Mouse (Mus musculus) embryonic facial prominence, embryonic 15.5 days (tissue): ENCODE data around the gene Lrrk1. TPM values are rescaled to one million over a fixed set of nuclear protein-coding genes. Genes with fewer than 3 reads are reported as not detected.

Source experiments
- ATAC-seq: fragments of 200-750 bp; cut with Nextera tagmentation; 2 replicates; pipeline ENCODE4 v1.8.0; 2017; ENCODE audit warnings: low read depth, moderate TSS enrichment; ENCODE audit not compliant: insufficient number of reproducible peaks, low FRiP score, low TSS enrichment
- H3K27ac ChIP-seq: fragments of 300-500 bp; sonication (generic); replicated peaks from 2 replicates; pipeline ENCODE4 v1.5.1; 2015; ENCODE audit warnings: mild to moderate bottlenecking, inconsistent platforms
- H3K27me3 ChIP-seq: fragments of 300-500 bp; sonication (generic); 2 replicates; pipeline ENCODE4 v1.6.1; 2015; ENCODE audit warnings: inconsistent platforms
- H3K36me3 ChIP-seq: fragments of 300-500 bp; sonication (generic); 2 replicates; pipeline ENCODE4 v1.6.1; 2015; ENCODE audit warnings: mild to moderate bottlenecking, inconsistent platforms
- H3K4me1 ChIP-seq: fragments of 300-500 bp; sonication (generic); 2 replicates; pipeline ENCODE4 v1.6.1; 2015; ENCODE audit warnings: inconsistent platforms
- H3K4me2 ChIP-seq: fragments of 300-500 bp; sonication (generic); replicated peaks from 2 replicates; pipeline ENCODE4 v1.6.1; 2015; ENCODE audit warnings: mild to moderate bottlenecking, inconsistent platforms
- H3K4me3 ChIP-seq: fragments of 300-500 bp; sonication (generic); replicated peaks from 2 replicates; pipeline ENCODE4 v1.5.1; 2015; ENCODE audit warnings: mild to moderate bottlenecking, inconsistent platforms
- H3K9ac ChIP-seq: fragments of 300-500 bp; sonication (generic); 2 replicates; pipeline ENCODE4 v1.6.1; 2015; ENCODE audit warnings: inconsistent platforms
- H3K9me3 ChIP-seq: fragments of 300-500 bp; sonication (generic); replicated peaks from 2 replicates; pipeline ENCODE4 v1.6.1; 2016; ENCODE audit warnings: inconsistent platforms
- WGBS: fragments of 180-500 bp; shearing (Covaris S2); methylation state at CpG from one replicate; pipeline ENCODE4 v1.1.7; 2015; 5-methylcytosine and 5-hydroxymethylcytosine counted together
- polyA plus RNA-seq: library from polyadenylated mRNA; unstranded; fragments of >200 nt; fragmentation: Nextera tagmentation; extraction: Ambion mirVana; gene quantifications from 2 replicates; pipeline ENCODE4 v1.2.1, GENCODE M21; 2015

The Lrrk1 gene
- polyA plus RNA-seq, 1 experiment from 2014 or later = 16.9 TPM

DNA sequence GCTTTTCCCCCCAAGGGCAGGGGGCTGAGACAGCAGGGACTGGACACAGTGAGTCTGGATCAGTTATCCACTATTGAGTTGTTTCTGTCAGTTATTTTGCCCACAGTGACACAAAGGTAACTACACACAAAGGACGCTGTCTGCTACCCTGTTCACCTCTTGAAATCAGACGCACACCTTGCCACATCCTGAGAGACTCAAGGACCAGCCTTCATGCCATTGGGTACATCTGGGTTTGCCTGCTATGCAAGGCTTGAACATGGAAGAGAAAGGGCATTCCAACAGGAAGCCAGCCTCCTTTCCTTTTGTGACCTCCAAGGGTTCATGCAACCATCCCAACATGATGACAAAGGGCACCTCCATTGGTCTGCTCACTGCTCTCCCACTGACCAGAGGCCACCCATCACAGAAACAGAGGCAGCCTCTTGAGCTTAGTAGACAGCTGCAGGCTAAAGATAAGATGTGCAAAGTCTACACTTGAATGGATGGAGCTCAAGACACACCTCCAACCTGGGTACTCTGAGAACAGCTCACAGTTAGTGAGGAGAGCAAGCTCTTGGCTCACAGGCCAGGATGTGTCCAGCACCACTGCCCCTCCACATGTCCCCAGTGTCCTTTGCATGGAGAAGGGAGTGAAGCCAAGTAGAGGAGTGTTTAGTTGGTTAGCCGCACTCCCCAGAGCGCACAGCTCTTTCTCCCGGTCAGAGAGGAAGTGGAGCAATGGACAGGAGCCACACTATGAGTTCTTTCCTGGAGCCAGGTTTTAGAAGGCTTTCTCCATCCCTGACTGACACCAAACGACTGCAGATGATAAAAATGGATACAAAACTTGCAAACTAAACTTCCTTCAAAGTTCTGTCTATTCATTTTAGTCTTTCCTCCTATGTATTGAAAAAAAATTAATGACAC lies 121.0 kb downstream of the Lrrk1 start:
- Histone ChIP-seq H3K27me3 (no peaks in the 10 kb centered on the region), H3K4me3 (no peak overlapping the region), H3K36me3 (peaks cover 31% of the 10 kb centered on the region), H3K9me3 (no peaks in the 10 kb centered on the region), H3K9ac (no peak overlapping the region), H3K27ac (no peak overlapping the region), H3K4me1 (no peaks in the 10 kb centered on the region), H3K4me2 (no peak overlapping the region)
- ATAC-seq = no peak
- 84% methylated on average over 6 of the region's 6 CpGs for WGBS

DNA sequence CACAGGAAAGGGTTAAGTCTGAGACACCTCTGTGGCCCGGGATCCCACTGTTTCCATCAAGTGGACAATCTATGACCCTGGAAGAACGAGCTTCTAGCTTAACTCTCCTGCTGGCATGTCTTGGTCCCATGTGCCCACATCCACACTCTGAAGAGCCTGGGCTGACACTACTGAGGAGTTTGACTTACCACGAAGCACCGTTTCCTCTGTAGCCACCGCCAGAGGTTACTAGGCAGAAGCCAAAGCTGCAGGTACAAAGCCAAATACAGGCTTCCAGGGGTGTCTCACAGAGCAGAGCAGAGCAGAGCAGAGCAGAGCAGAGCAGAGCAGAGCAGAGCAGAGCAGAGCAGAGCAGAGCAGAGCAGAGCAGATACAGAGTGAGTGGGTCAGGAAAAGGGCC lies 124.7 kb downstream of the Lrrk1 start:
- Histone ChIP-seq H3K9me3 (no peaks in the 10 kb centered on the region), H3K27ac (no peak overlapping the region), H3K4me3 (no peak overlapping the region), H3K9ac (no peak overlapping the region), H3K27me3 (no peaks in the 10 kb centered on the region), H3K36me3 (peaks cover 21% of the 10 kb centered on the region), H3K4me1 (peaks cover 5% of the 10 kb centered on the region; the same call in 1 of the 2 replicates), H3K4me2 (no peak overlapping the region)
- no peak for ATAC-seq
- 66% methylated on average over 5 of the region's 5 CpGs for WGBS

DNA sequence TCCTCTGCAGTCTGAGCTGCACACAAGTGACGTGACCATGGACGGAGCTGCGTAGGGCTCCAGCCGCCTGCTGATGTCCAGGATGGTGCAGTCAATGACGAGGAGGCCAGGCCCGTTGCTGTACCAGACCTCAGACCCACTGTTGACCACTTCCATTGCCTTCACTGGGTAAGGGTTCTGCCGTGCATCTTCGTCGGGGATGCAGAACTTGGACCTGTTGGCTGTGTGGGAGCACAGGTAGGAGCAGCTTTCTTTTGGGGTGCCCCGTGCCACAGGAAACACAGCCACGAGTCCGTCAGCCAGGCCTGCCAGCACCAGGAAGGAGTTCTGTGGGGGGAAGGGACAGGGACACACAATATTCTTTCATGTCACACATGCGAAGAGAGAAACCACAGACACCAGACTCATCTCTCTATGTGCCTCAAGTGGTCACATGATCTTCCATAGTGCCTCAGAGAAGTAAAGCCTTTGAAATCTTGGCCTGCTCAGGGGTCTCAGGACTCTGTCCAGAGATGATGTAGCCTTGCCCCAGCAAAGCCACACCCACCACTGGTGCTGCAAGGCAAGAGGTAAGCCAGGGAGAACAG lies 125.5 kb downstream of the Lrrk1 start:
- no peaks in the 10 kb centered on the region for H3K27me3 ChIP-seq
- 89% methylated on average over 13 of the region's 13 CpGs for WGBS
- H3K4me3 ChIP-seq = no peak overlapping the region
- no peak overlapping the region for H3K27ac ChIP-seq
- no peak overlapping the region for H3K4me2 ChIP-seq
- no peak overlapping the region for H3K9ac ChIP-seq
- peaks cover 21% of the 10 kb centered on the region for H3K36me3 ChIP-seq
- ATAC-seq = no peak
- no peaks in the 10 kb centered on the region for H3K9me3 ChIP-seq
- H3K4me1 ChIP-seq = peaks cover 5% of the 10 kb centered on the region; the same call in 1 of the 2 replicates

DNA sequence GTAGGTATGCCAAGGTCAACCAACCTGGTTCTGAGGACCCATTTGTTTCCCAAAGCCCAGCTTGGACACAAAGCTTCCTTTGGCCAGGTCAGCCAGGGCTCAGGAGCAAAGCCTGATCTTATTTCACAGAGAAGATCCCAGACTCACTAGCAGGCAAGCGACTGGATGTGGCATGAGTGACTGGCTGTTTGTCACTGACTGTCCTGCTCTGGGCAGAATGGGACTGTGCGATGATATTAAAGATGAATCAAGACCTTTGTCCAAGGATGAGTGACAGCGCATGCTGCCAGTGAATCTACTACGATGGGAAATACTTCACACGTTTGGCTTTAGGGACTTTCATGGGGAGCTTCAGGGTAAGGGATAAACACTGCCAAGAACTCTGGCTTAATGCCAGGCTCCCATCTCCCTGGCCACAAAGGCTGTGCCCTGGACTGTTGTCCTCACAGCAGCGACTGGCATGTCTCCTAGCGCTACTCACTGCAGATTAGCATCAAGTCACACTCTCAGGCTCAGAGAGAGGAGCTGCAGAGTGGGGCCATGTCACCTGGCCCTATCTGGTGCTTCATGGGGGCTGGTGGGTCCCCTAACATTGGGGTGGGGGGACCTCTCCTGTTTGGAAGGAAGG lies 127.3 kb downstream of the Lrrk1 start:
- WGBS = 76% methylated on average over 7 of the region's 7 CpGs
- Histone ChIP-seq H3K36me3 (peaks cover 13% of the 10 kb centered on the region), H3K4me3 (no peak overlapping the region), H3K9ac (no peak overlapping the region), H3K27ac (no peak overlapping the region), H3K4me2 (no peak overlapping the region), H3K27me3 (no peaks in the 10 kb centered on the region), H3K9me3 (no peaks in the 10 kb centered on the region), H3K4me1 (peaks cover 5% of the 10 kb centered on the region; the same call in 1 of the 2 replicates)
- ATAC-seq = no peak

DNA sequence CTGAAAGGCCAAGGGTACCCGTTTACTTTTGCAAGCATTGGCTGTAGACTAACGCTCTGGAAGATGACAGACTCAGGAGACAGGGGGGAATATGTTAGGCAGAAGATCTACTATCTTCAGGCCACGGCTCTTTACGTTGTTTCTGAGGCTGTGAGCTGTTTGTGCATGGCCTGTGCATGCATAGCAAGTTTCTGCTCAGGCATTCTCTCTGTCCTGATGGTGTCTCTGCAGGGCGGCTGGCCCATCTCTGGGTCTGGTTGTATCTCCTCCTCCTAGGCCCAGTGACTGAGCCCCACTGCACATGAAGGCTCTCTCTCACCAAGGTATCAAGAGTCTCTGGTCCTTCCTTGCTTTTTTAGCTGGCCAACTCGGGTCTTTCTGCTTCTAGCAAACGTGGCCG lies 127.9 kb downstream of the Lrrk1 start:
- 93% methylated on average over 8 of the region's 8 CpGs for WGBS
- H3K9me3 ChIP-seq = no peaks in the 10 kb centered on the region

DNA sequence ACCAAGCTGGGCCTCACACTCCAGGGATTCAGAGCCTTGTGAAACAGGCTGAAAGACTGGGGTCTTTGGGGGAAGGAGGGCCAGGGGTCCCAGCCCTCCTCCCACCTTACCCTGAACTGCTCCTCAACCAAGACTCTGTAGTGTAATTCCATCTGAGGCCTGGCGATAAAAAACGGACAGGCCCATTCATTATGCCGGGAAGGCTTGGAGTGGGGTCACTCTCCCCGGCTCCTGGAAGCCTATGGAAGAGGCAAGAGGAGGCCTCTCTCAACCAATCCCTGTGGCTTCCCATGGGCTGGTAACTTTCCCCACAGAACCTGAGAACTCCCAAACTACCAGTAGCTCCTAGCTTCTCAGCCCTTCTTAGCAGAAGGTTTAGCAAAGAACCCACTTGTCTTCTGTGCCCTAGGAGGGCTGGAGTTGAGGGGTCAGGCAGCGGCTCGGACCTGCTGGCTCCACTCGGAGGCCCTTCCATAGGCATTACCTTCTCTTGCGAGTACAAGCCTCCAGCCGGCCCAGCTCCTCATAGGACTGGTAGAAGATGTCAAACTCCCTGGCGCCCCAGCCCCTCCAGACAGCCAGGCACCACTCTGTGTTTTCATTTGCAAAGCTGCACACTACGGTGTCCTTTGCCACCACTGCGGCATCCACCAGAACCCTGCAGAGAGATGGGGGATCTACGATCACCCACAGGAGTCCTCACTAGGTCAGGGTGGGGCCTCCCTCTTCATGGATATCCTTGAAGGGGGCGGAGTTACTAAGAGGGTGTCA lies 128.5 kb downstream of the Lrrk1 start:
- H3K27ac ChIP-seq = no peak overlapping the region

More for the DNA sequence above, 127.9 kb downstream of the Lrrk1 start:
- H3K4me1 ChIP-seq = peaks cover 5% of the 10 kb centered on the region; the same call in 1 of the 2 replicates
- no peaks in the 10 kb centered on the region for H3K27me3 ChIP-seq
- no peak overlapping the region for H3K27ac ChIP-seq
- no peak overlapping the region for H3K4me3 ChIP-seq
- ATAC-seq = no peak
- H3K9ac ChIP-seq = no peak overlapping the region
- H3K36me3 ChIP-seq = peaks cover 13% of the 10 kb centered on the region
- no peak overlapping the region for H3K4me2 ChIP-seq

DNA sequence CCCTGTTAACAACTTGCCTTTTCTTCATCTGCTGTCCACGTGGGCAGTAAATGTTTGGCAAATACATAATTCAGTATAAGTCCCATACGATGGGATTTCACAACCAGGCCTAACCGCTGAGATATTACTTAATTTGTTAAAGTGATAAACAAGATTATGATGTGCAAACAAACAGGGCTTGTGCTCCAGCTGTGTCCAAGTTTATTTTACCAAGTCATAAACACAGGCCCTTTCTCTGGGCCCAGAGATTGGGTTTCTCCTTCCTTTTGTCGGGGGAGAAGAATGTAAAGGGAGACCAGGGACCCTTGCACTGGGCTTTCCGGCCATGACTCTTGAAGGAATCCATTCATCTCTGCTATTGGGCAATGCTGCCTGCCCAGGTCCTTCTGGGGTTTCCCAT lies 129.2 kb downstream of the Lrrk1 start:
- H3K4me2 ChIP-seq = no peak overlapping the region
- peaks cover 5% of the 10 kb centered on the region; the same call in 1 of the 2 replicates for H3K4me1 ChIP-seq
- H3K4me3 ChIP-seq = no peak overlapping the region
- peaks cover 13% of the 10 kb centered on the region for H3K36me3 ChIP-seq
- no peak for ATAC-seq
- H3K27me3 ChIP-seq = no peaks in the 10 kb centered on the region
- no peak overlapping the region for H3K9ac ChIP-seq
- H3K9me3 ChIP-seq = no peaks in the 10 kb centered on the region
- 71% methylated on average over 5 of the region's 5 CpGs for WGBS
- no peak overlapping the region for H3K27ac ChIP-seq

More for the DNA sequence above, 128.5 kb downstream of the Lrrk1 start:
- Histone ChIP-seq H3K4me2 (no peak overlapping the region), H3K27me3 (no peaks in the 10 kb centered on the region), H3K4me3 (no peak overlapping the region), H3K4me1 (peaks cover 5% of the 10 kb centered on the region; the same call in 1 of the 2 replicates), H3K36me3 (peaks cover 13% of the 10 kb centered on the region), H3K9me3 (no peaks in the 10 kb centered on the region), H3K9ac (no peak overlapping the region)
- 84% methylated on average over 14 of the region's 14 CpGs for WGBS
- ATAC-seq = no peak

DNA sequence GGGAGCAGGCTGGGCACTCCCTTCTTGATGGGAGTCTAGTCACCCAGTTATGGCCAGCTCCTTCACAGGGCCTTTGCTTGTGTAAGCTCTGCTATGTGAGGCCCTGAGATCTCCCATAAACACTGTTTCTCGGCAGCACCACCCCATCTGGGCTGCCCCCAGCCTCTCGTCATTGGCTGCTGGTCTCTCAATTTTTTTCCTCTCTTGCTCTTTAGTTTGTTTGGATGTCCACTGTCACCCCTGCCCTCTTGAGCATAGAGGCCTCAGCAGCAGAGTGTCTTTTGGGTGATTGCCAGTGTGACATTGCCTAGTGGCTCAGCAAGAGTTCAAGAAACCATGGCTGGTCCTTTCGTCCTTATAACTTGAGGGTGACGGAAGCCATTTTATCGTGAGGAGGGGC lies 130.9 kb downstream of the Lrrk1 start:
- Histone ChIP-seq H3K4me1 (peaks cover 5% of the 10 kb centered on the region; the same call in 1 of the 2 replicates), H3K36me3 (0 out of 2 replicates have a peak, but pooled peaks cover 5% of the 10 kb centered on the region), H3K4me3 (no peak overlapping the region), H3K9ac (no peak overlapping the region), H3K4me2 (no peak overlapping the region), H3K27me3 (no peaks in the 10 kb centered on the region), H3K9me3 (no peaks in the 10 kb centered on the region), H3K27ac (no peak overlapping the region)
- no peak for ATAC-seq
- WGBS = 83% methylated on average over 5 of the region's 5 CpGs

DNA sequence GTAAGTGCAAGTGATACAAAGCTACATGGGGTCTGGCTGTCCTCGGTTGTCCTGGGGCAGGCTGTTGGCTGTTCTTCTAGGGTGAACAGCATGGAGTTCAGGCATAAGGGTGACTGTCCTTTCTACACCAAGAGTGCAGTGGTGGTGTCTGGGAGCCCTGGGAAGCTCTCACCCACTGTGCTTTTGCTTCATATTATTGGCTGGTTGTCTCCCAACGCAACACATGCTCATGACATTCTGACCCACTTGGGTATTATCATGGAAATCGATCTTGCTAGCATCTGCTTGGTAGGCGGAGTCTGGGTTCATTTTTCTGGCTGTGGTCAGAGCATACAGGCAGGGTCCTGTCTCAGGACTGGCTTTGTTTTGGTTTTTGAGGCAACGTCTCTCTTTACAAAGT lies 131.7 kb downstream of the Lrrk1 start:
- H3K27me3 ChIP-seq = no peaks in the 10 kb centered on the region
- no peak overlapping the region for H3K9ac ChIP-seq
- H3K27ac ChIP-seq = no peak overlapping the region
- no peaks in the 10 kb centered on the region for H3K36me3 ChIP-seq
- WGBS = 78% methylated on average over 5 of the region's 5 CpGs
- H3K4me2 ChIP-seq = no peak overlapping the region
- no peaks in the 10 kb centered on the region for H3K9me3 ChIP-seq
- H3K4me3 ChIP-seq = no peak overlapping the region
- no peak for ATAC-seq
- H3K4me1 ChIP-seq = peaks cover 5% of the 10 kb centered on the region; the same call in 1 of the 2 replicates

DNA sequence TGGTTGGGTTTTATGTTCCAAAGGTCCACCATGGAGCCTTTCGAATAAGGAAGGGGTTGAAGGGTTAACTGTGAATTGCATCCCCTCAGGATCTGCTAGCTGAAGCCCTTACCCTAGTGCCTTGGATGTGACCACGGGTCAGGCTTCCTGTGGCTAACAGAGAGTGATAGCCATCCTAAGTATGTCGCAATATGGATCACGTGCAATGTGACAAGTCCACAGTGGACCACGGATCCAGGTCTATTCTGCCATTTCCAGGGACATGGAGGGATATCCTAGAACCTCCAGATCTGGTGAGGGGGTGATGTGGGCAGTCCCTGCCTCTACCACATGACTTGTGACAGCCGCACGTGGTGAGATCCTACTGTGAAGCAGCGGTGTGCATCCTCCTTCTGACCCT lies 133.2 kb downstream of the Lrrk1 start:
- ATAC-seq = no peak
- no peak overlapping the region for H3K4me2 ChIP-seq
- H3K4me1 ChIP-seq = no peaks in the 10 kb centered on the region
- no peak overlapping the region for H3K9ac ChIP-seq
- H3K9me3 ChIP-seq = no peaks in the 10 kb centered on the region
- H3K4me3 ChIP-seq = no peak overlapping the region
- no peaks in the 10 kb centered on the region for H3K36me3 ChIP-seq
- H3K27ac ChIP-seq = no peak overlapping the region
- WGBS = 84% methylated on average over 8 of the region's 8 CpGs
- H3K27me3 ChIP-seq = no peaks in the 10 kb centered on the region
